Mouse (Mus musculus): ENCODE results near the gene Ddias. TPM values are rescaled to one million over a fixed set of nuclear protein-coding genes. Genes with fewer than 3 reads are reported as not detected.

The Ddias gene
- polyA plus RNA-seq, 1 experiment from 2014 or later = 6.6 TPM

- no peak for ATAC-seq
- no peaks in the 10 kb centered on the region for H3K4me1 ChIP-seq (replicated peaks; ENCODE audit: control insufficient read depth, insufficient read depth, low read length)
- no peaks in the 10 kb centered on the region; the same call in 1 of the 2 replicates for H3K9me3 ChIP-seq (ENCODE audit: control insufficient read depth, low read length)
- H3K4me2 ChIP-seq (ENCODE audit: low read length) = no peak overlapping the region
- WGBS = 57% methylated on average over 1 of the region's 1 CpGs
- H3K27me3 ChIP-seq (replicated peaks; ENCODE audit: control insufficient read depth, insufficient read depth, low read length) = no peaks in the 10 kb centered on the region
- no peaks in the 10 kb centered on the region for H3K36me3 ChIP-seq (ENCODE audit: control insufficient read depth, insufficient read depth)
- no peak overlapping the region for H3K27ac ChIP-seq (ENCODE audit: low read length)
- no peak overlapping the region for H3K9ac ChIP-seq (replicated peaks; ENCODE audit: low read depth, low read length)
- no peak overlapping the region for H3K4me3 ChIP-seq (replicated peaks; ENCODE audit: low read length)
Observed at GRCm38 (mm10) chr7:92890211-92890610, 16.2 kb upstream of the Ddias start.

GRCm38 (mm10) chr7:92887230-92887629 is 13.2 kb upstream of the Ddias start:
- 89% methylated on average over 5 of the region's 5 CpGs for WGBS
- no peaks in the 10 kb centered on the region for H3K27me3 ChIP-seq (replicated peaks; ENCODE audit: control insufficient read depth, insufficient read depth, low read length)
- H3K4me2 ChIP-seq (ENCODE audit: low read length) = no peak overlapping the region
- no peak overlapping the region for H3K9ac ChIP-seq (replicated peaks; ENCODE audit: low read depth, low read length)
- ATAC-seq = no peak
- H3K36me3 ChIP-seq (ENCODE audit: control insufficient read depth, insufficient read depth) = no peaks in the 10 kb centered on the region
- H3K9me3 ChIP-seq (ENCODE audit: control insufficient read depth, low read length) = no peaks in the 10 kb centered on the region; the same call in 1 of the 2 replicates
- H3K4me3 ChIP-seq (replicated peaks; ENCODE audit: low read length) = no peak overlapping the region
- H3K4me1 ChIP-seq (replicated peaks; ENCODE audit: control insufficient read depth, insufficient read depth, low read length) = no peaks in the 10 kb centered on the region
- H3K27ac ChIP-seq (ENCODE audit: low read length) = no peak overlapping the region

- no peak overlapping the region for H3K9ac ChIP-seq (replicated peaks; ENCODE audit: low read depth, low read length)
- H3K4me3 ChIP-seq (replicated peaks; ENCODE audit: low read length) = no peak overlapping the region
- H3K36me3 ChIP-seq (ENCODE audit: control insufficient read depth, insufficient read depth) = no peaks in the 10 kb centered on the region
- WGBS = 86% methylated on average over 7 of the region's 7 CpGs
- no peaks in the 10 kb centered on the region for H3K9me3 ChIP-seq (ENCODE audit: control insufficient read depth, low read length)
- H3K4me1 ChIP-seq (replicated peaks; ENCODE audit: control insufficient read depth, insufficient read depth, low read length) = no peaks in the 10 kb centered on the region
- no peak overlapping the region for H3K27ac ChIP-seq (ENCODE audit: low read length)
- no peak for ATAC-seq
- no peak overlapping the region for H3K4me2 ChIP-seq (ENCODE audit: low read length)
- no peaks in the 10 kb centered on the region for H3K27me3 ChIP-seq (replicated peaks; ENCODE audit: control insufficient read depth, insufficient read depth, low read length)
Observed at GRCm38 (mm10) chr7:92886801-92887200, 12.8 kb upstream of the Ddias start.

GRCm38 (mm10) chr7:92884998-92885660 is 11.1 kb upstream of the Ddias start:
- Histone ChIP-seq H3K27me3 (replicated peaks; ENCODE audit: control insufficient read depth, insufficient read depth, low read length) (no peaks in the 10 kb centered on the region), H3K9me3 (ENCODE audit: control insufficient read depth, low read length) (no peaks in the 10 kb centered on the region), H3K4me1 (replicated peaks; ENCODE audit: control insufficient read depth, insufficient read depth, low read length) (no peaks in the 10 kb centered on the region), H3K4me3 (replicated peaks; ENCODE audit: low read length) (no peak overlapping the region), H3K36me3 (ENCODE audit: control insufficient read depth, insufficient read depth) (no peaks in the 10 kb centered on the region), H3K27ac (ENCODE audit: low read length) (no peak overlapping the region), H3K4me2 (ENCODE audit: low read length) (no peak overlapping the region), H3K9ac (replicated peaks; ENCODE audit: low read depth, low read length) (no peak overlapping the region)
- WGBS = 92% methylated on average over 6 of the region's 6 CpGs
- ATAC-seq = no peak

- Histone ChIP-seq H3K27ac (ENCODE audit: low read length) (no peak overlapping the region), H3K9ac (replicated peaks; ENCODE audit: low read depth, low read length) (no peak overlapping the region), H3K36me3 (ENCODE audit: control insufficient read depth, insufficient read depth) (no peaks in the 10 kb centered on the region), H3K27me3 (replicated peaks; ENCODE audit: control insufficient read depth, insufficient read depth, low read length) (no peaks in the 10 kb centered on the region), H3K9me3 (ENCODE audit: control insufficient read depth, low read length) (no peaks in the 10 kb centered on the region), H3K4me2 (ENCODE audit: low read length) (no peak overlapping the region), H3K4me1 (replicated peaks; ENCODE audit: control insufficient read depth, insufficient read depth, low read length) (no peaks in the 10 kb centered on the region), H3K4me3 (replicated peaks; ENCODE audit: low read length) (no peak overlapping the region)
- ATAC-seq = no peak
- 86% methylated on average over 9 of the region's 9 CpGs for WGBS
Observed at GRCm38 (mm10) chr7:92883850-92884716, 10.0 kb upstream of the Ddias start.

- no peak for ATAC-seq
- Histone ChIP-seq H3K9me3 (ENCODE audit: control insufficient read depth, low read length) (no peaks in the 10 kb centered on the region), H3K4me1 (replicated peaks; ENCODE audit: control insufficient read depth, insufficient read depth, low read length) (peaks cover 17% of the 10 kb centered on the region), H3K9ac (replicated peaks; ENCODE audit: low read depth, low read length) (no peak overlapping the region), H3K27me3 (replicated peaks; ENCODE audit: control insufficient read depth, insufficient read depth, low read length) (no peaks in the 10 kb centered on the region), H3K4me3 (replicated peaks; ENCODE audit: low read length) (no peak overlapping the region), H3K4me2 (ENCODE audit: low read length) (no peak overlapping the region), H3K27ac (ENCODE audit: low read length) (no peak overlapping the region), H3K36me3 (ENCODE audit: control insufficient read depth, insufficient read depth) (no peaks in the 10 kb centered on the region)
- WGBS = 87% methylated on average over 7 of the region's 7 CpGs
Observed at GRCm38 (mm10) chr7:92878575-92879285, 4.7 kb upstream of the Ddias start.

GRCm38 (mm10) chr7:92876538-92876937 is 2.5 kb upstream of the Ddias start:
- WGBS = 41% methylated on average over 7 of the region's 7 CpGs
- H3K27ac ChIP-seq (ENCODE audit: low read length) = no peak overlapping the region
- peak overlapping the region; percentile 37 for H3K4me2 ChIP-seq (ENCODE audit: low read length)
- H3K9ac ChIP-seq (replicated peaks; ENCODE audit: low read depth, low read length) = 0 out of 2 replicates have a peak overlapping the region, but pooled peaks have one; percentile 22
- no peak overlapping the region; the same call in 1 of the 2 replicates for H3K4me3 ChIP-seq (replicated peaks; ENCODE audit: low read length)
- no peaks in the 10 kb centered on the region for H3K27me3 ChIP-seq (replicated peaks; ENCODE audit: control insufficient read depth, insufficient read depth, low read length)
- H3K36me3 ChIP-seq (ENCODE audit: control insufficient read depth, insufficient read depth) = no peaks in the 10 kb centered on the region
- no peaks in the 10 kb centered on the region for H3K9me3 ChIP-seq (ENCODE audit: control insufficient read depth, low read length)
- peaks cover 23% of the 10 kb centered on the region for H3K4me1 ChIP-seq (replicated peaks; ENCODE audit: control insufficient read depth, insufficient read depth, low read length)
- no peak for ATAC-seq

- H3K4me1 ChIP-seq (replicated peaks; ENCODE audit: control insufficient read depth, insufficient read depth, low read length) = peaks cover 23% of the 10 kb centered on the region
- peak overlapping the region; percentile 84 for H3K4me2 ChIP-seq (ENCODE audit: low read length)
- no peak overlapping the region for H3K27ac ChIP-seq (ENCODE audit: low read length)
- H3K36me3 ChIP-seq (ENCODE audit: control insufficient read depth, insufficient read depth) = no peaks in the 10 kb centered on the region
- no peak overlapping the region for H3K9ac ChIP-seq (replicated peaks; ENCODE audit: low read depth, low read length)
- H3K9me3 ChIP-seq (ENCODE audit: control insufficient read depth, low read length) = no peaks in the 10 kb centered on the region
- H3K27me3 ChIP-seq (replicated peaks; ENCODE audit: control insufficient read depth, insufficient read depth, low read length) = no peaks in the 10 kb centered on the region
- no peak for ATAC-seq
- WGBS = 42% methylated on average over 3 of the region's 3 CpGs
- no peak overlapping the region; the same call in 1 of the 2 replicates for H3K4me3 ChIP-seq (replicated peaks; ENCODE audit: low read length)
Observed at GRCm38 (mm10) chr7:92876066-92876465, 2.0 kb upstream of the Ddias start.

Data from forebrain, embryonic 16.5 days (tissue).